Mouse (Mus musculus) C2C12 (cell line): ENCODE measurements around the gene Tnr.

ENCODE experiments used
- CEBPB ChIP-seq: IDR thresholded peaks from one replicate; pipeline ENCODE4 v1.6.1; 2011; ENCODE audit warnings: low read depth, mild to moderate bottlenecking, control low read depth, moderate library complexity
- CTCF ChIP-seq: IDR thresholded peaks from one replicate; pipeline ENCODE4 v1.5.1; 2011; ENCODE audit not compliant: control insufficient read depth, insufficient read depth, insufficient read length
- FOSL1 ChIP-seq: IDR thresholded peaks from one replicate; pipeline ENCODE4 v1.8.0; 2011; ENCODE audit warnings: mild to moderate bottlenecking, low read length; ENCODE audit not compliant: poor library complexity, insufficient read depth, severe bottlenecking
- MAX ChIP-seq: IDR thresholded peaks from one replicate; pipeline ENCODE4 v1.6.1; 2011; ENCODE audit warnings: mild to moderate bottlenecking, control low read depth
- USF1 ChIP-seq: IDR thresholded peaks from one replicate; pipeline ENCODE4 v1.6.1; 2011; ENCODE audit warnings: low read depth, mild to moderate bottlenecking, control low read depth, moderate library complexity

GRCm38 (mm10) chr1:159878681-159879080 is 355.1 kb downstream of the Tnr start:
- no peak for TF ChIP-seq CTCF
- TF ChIP-seq USF1 = no peak
- TF ChIP-seq MAX = no peak
- no peak for TF ChIP-seq CEBPB
- no peak for TF ChIP-seq FOSL1
